Mouse (Mus musculus) lung, postnatal 4 days (tissue): ENCODE measurements at regions not wholly inside any gene's neighbourhood (a gene's known extent, or its start where the extent isn't known, plus 50 kb on each side); places are given as distances from the start of the nearest gene placed in this dataset.

Experiments
- DNase-seq, 2 experiments: peaks; one replicate each; pipeline ENCODE4 v3.0.0; 2021

DNA sequence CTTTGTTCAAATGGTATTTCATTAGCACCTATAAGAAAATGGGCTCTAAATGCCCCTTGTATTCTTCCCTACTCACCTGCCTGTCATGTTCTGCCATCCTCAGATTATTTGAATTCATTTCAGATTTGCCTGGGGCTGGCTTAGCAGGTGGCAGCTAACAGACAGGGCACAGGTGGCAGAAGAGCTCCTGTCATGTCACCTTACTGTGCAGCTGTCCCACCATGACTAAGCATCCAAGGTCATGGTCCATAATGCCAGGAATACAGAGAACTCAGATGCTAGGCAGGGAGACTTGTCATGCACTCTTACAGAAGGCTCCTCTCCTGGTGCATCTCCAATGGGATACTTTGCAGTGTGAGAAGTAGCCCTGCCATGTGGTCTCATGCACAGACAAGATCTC lies 458.7 kb downstream of the Tmem135 start:
- DNase-seq, result no peak

DNA sequence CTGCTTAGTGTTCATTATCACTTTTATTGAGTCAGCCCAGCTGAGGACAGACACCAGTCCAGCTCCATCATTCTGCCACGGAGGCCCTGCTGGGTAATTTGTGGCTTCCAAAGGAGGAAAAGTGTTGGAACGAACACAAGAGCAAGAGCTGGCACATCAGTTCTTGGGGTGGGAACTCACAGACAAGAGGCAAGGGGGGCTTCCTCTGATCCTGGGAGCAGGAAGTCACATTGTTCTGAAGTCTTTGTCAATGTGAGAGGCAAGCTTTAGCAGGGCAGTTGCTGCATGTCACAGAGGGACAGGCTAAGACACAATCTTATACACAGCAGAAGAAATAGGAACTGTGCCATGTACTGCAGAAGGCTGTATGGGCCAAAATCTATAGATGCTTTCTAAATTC lies 459.1 kb downstream of the Tmem135 start:
- peak; percentile 8 to 42 for DNase-seq

DNA sequence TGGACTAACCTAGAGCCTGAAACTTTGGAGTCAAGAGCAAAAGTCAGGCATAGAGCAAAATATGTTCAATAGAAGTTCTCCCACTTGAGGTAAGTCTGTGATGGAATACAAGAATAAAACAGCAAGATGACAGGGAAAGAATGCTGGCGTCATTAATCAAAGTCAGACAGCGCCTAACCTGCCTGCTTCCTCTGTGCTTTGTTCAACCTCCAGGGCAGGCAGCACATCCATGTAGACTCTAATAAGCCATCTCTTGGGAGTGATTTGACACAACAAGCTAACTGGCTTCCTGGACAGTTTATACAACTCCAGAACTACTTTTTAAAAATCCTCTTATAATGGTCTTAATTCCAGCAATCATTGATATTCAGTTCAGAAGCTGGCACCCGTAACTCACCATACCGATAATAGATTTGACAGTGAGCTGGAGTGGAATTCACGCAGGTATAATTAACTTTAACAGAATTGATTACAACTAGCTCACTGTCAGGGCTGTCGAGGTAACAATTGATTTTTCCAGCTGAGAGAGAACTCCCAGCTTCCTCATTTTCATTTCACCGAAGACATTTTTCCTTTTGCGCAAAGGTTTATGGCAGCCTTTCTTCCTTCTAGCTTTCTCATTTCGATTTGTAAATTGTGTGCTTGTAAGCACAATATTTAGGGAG lies 462.6 kb downstream of the Tmem135 start:
- DNase-seq, result no peak

DNA sequence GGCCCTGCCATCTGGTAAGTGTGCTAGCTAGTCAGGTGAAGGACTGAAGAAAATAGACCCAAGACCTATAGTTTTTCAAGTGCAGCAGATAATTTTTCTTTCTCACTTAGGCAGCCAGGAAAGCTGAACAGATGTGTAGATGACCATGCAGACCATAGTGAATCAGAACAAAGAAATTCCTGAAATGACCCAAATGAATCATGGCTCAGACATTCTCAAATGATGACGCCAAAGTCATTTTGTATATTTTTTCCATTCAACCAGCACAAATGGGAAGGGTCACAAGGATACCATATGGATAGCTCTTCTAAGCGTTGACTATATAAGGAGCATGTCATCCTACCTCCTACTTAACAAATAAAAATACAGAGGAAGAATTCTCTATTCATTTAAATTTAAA lies 463.8 kb downstream of the Tmem135 start:
- DNase-seq, result no peak

DNA sequence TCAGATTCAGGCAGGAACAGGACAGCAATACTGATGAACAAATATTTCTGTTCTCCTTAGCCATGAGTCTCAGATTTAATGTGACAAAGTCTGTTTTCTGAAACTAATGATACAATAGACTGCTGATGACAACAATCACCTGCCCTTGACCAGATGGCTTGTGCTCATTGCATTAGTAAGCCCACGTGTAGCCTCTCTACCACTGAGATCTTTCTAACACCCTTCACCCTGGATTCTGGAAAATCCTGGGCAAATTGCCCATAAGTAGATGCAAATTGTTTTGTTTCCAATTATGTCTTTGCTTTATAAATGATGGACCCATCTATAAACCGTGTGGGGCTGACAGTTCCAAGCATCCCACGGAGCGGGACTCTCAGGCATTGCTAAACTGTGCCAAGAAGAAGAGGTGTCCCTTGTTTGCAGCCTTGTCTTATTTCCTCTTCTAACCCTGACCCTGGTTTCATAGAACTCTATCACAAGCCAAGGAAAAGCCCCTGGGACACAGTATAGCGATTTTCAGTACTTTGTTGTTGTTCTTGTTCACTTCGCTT lies 475.7 kb downstream of the Tmem135 start:
- no peak for DNase-seq
